Mouse (Mus musculus): ENCODE measurements around the gene Haus3.

The Haus3 gene

DNA sequence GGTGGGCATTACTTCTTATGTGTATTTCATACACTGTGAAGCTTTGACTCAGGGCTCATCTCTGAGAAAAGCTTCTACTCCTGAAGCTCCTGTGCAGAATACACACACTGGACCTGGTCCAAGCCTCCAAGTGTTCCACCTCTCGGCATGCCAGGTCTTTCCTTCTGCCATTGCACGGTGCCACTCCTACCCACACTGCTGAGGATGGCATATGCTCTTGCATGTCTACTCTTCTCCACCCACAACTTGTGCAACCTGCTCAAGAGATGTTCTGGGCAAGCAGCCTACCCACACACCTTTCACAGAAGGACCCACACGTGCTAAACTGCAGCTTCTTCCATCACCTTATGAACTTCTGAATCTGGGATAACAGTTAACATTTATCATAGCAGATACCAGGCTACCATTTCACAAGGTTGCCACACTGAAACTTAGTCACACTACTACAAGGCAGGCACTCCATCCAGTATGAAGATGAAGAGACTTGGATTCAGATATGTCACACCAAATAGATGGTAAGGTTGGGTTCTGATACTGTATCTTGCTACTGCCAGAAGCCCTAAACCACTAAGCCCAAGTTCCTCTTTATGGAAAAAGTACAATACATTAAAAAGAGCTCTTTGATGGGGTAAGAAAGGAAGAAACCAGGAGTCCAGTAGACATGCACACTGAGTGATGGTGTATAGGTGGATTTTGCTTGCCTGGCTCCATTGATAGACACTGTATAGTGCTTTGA is 50.0 kb downstream of the Haus3 start:
- peak; percentile 92 for DNase-seq (ENCODE audit: extremely low read depth, low read depth)

DNA sequence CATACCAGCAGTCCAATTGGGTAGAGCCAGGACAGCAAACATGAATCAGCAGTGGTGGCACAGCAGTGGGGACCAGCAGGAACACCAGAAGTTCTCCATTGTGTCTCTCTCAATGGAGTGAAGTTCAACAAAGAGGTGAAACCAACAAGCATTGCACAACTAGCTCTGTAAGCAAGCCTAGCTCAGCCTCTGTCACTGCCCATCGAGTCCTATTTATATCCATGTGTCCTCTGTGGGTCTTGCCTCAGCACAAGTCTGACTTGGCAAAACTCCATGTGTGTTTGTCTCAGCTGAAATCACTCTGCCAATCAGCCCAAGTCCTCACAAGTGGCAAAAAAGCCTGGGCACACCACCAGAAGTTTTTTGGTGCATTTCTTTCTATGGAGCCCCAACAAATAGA is 63.6 kb downstream of the Haus3 start:
- DNase-seq (ENCODE audit: extremely low read depth, low read depth): no peak
